Mouse (Mus musculus) kidney, adult 2 months (tissue): ENCODE measurements around the gene Gpr45. TPM values are rescaled to one million over a fixed set of nuclear protein-coding genes. Genes with fewer than 3 reads are reported as not detected.

Experiments
- DNase-seq: peaks from one replicate; pipeline ENCODE4 v3.0.0; 2021
- H3K27ac ChIP-seq: fragments of 200-500 bp; 2 replicates; pipeline ENCODE4 v1.5.1; 2012; ENCODE audit warnings: low read depth, low read length, control low read depth, inconsistent platforms; ENCODE audit not compliant: insufficient read depth
- H3K27me3 ChIP-seq: fragments of 200-500 bp; replicated peaks from 2 replicates; pipeline ENCODE4 v1.6.1; 2012; ENCODE audit warnings: mild to moderate bottlenecking, moderate library complexity, low read length, inconsistent platforms; ENCODE audit not compliant: control insufficient read depth, insufficient read depth
- H3K36me3 ChIP-seq: fragments of 200-500 bp; 2 replicates; pipeline ENCODE4 v1.6.1; 2012; ENCODE audit warnings: mild to moderate bottlenecking, moderate library complexity, low read length, inconsistent platforms; ENCODE audit not compliant: control insufficient read depth, insufficient read depth
- H3K4me1 ChIP-seq: fragments of 200-500 bp; 2 replicates; pipeline ENCODE4 v1.6.1; 2011; ENCODE audit warnings: low read length; ENCODE audit not compliant: control insufficient read depth, insufficient read depth
- H3K4me3 ChIP-seq: fragments of 200-500 bp; 2 replicates; pipeline ENCODE4 v1.5.1; 2011; ENCODE audit warnings: mild to moderate bottlenecking, low read depth, low read length, control low read depth; ENCODE audit not compliant: insufficient read depth
- CTCF ChIP-seq: fragments of 200-500 bp; conservative IDR thresholded peaks from 2 replicates; pipeline ENCODE4 v1.5.1; 2011; ENCODE audit warnings: low read depth, mild to moderate bottlenecking, control low read depth, low read length, moderate library complexity, mixed read lengths; ENCODE audit not compliant: insufficient read depth, insufficient read length
- POLR2A ChIP-seq: fragments of 200-500 bp; IDR thresholded peaks from one replicate; pipeline ENCODE4 v1.6.1; 2011; ENCODE audit warnings: low read depth, low read length, control low read depth
- WGBS: fragments of 180-500 bp; shearing (Covaris S2); methylation state at CpG from one replicate; pipeline ENCODE4 v1.1.7; 2018; 5-methylcytosine and 5-hydroxymethylcytosine counted together
- polyA plus RNA-seq: library from polyadenylated mRNA; depleted of rRNA; stranded (reverse); fragments of >200 nt; gene quantifications from 2 replicates; pipeline ENCODE4 v1.2.3, GENCODE M21; 2012; rRNA removed

Gene Gpr45
- polyA plus RNA-seq, 1 experiment, result 0.33 TPM

DNA sequence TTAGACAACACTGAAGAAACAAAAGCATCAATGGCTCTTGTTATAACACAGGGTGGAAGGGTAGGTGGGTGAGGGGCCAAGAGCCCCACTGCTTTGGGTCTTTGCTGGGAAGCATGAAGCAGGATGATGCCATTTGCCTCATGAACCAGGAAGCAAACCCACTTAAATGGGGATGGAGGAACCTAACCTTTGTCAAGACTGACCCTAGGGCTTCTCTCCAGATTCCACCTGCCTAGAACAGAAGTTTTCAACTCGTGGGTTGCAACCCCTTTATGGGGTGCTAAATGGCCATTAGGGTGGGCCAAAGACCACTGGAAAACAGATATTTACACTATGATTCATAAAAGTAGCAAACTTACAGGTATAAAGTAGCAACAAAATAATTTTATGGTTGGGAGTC lies 119.9 kb downstream of the Gpr45 start:
- Histone ChIP-seq H3K4me3 (no peak overlapping the region), H3K27ac (no peak overlapping the region), H3K27me3 (no peaks in the 10 kb centered on the region), H3K36me3 (no peaks in the 10 kb centered on the region), H3K4me1 (no peaks in the 10 kb centered on the region)
- no peak for DNase-seq
- WGBS, result 58% methylated on average over 1 of the region's 1 CpGs
- TF ChIP-seq CTCF, result no peak
- TF ChIP-seq POLR2A, result no peak

GRCm38 (mm10) chr1:43074791-43075190 lies 122.1 kb downstream of the Gpr45 start:
- 88% methylated on average over 2 of the region's 2 CpGs for WGBS
- TF ChIP-seq CTCF (no peak), POLR2A (no peak)
- Histone ChIP-seq H3K4me1 (no peaks in the 10 kb centered on the region), H3K4me3 (no peak overlapping the region), H3K36me3 (no peaks in the 10 kb centered on the region), H3K27ac (no peak overlapping the region), H3K27me3 (no peaks in the 10 kb centered on the region)
- DNase-seq, result no peak

- H3K4me1 ChIP-seq, result no peaks in the 10 kb centered on the region
- no peak overlapping the region for H3K4me3 ChIP-seq
- 71% methylated on average over 2 of the region's 2 CpGs for WGBS
- no peak for DNase-seq
- no peaks in the 10 kb centered on the region for H3K27me3 ChIP-seq
- H3K36me3 ChIP-seq, result no peaks in the 10 kb centered on the region
- no peak overlapping the region for H3K27ac ChIP-seq
- no peak for TF ChIP-seq CTCF
- no peak for TF ChIP-seq POLR2A
Measured at GRCm38 (mm10) chr1:43078124-43078523, 125.5 kb downstream of the Gpr45 start.

DNA sequence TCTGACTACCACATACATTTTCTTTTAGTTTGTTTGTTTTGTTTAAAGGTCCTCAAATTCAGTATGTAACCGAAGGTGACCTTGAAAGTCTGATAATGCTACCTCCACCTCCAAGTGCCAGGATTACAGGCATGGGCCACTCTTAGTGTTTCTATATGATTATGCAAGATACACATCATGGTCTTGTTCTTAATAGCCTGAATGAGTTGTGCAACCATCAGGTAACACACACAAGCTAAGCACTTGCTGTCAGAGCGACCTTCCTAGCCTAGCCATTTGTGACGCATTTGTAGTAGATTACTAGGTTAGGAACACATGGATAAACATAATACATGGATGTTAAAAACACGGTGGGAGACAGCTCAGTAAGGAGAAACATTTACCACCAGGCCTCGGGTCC lies 130.3 kb downstream of the Gpr45 start:
- H3K36me3 ChIP-seq, result no peaks in the 10 kb centered on the region; the same call in 1 of the 2 replicates
- H3K27me3 ChIP-seq, result no peaks in the 10 kb centered on the region
- no peak for DNase-seq
- WGBS, result 86% methylated on average over 5 of the region's 5 CpGs
- peaks cover 12% of the 10 kb centered on the region; the same call in 1 of the 2 replicates for H3K4me1 ChIP-seq
- no peak overlapping the region for H3K27ac ChIP-seq
- no peak overlapping the region for H3K4me3 ChIP-seq
- no peak for TF ChIP-seq POLR2A
- TF ChIP-seq CTCF, result no peak

Other genes starting within 250 kb of the Gpr45 start
- 32.4 and 40.2 TPM in 2 replicates for gene Mrps9, start 101.6 kb upstream of the Gpr45 start, polyA plus RNA-seq
- 33.4 and 35.1 TPM in 2 replicates for gene Tgfbrap1, start 145.8 kb downstream of the Gpr45 start, polyA plus RNA-seq
- 4.0 and 5.0 TPM in 2 replicates for gene AI597479, start 145.8 kb downstream of the Gpr45 start, polyA plus RNA-seq
- gene Fhl2, start 244.1 kb downstream of the Gpr45 start, polyA plus RNA-seq, result 45.3 and 48.1 TPM in 2 replicates